Mouse (Mus musculus) neural tube, embryonic 12.5 days (tissue): ENCODE data around the gene Ccdc155. TPM values are rescaled to one million over a fixed set of nuclear protein-coding genes. Genes with fewer than 3 reads are reported as not detected.

Source experiments
- ATAC-seq: fragments of 200-750 bp; cut with Nextera tagmentation; 2 replicates; pipeline ENCODE4 v1.8.0; 2017; ENCODE audit warnings: low read depth, mild to moderate bottlenecking, moderate TSS enrichment, moderate library complexity; ENCODE audit not compliant: low FRiP score
- H3K27ac ChIP-seq: fragments of 300-500 bp; sonication (generic); 2 replicates; pipeline ENCODE4 v1.5.1; 2016
- H3K27me3 ChIP-seq: fragments of 300-500 bp; sonication (generic); replicated peaks from 2 replicates; pipeline ENCODE4 v1.6.1; 2016; ENCODE audit warnings: mild to moderate bottlenecking
- H3K36me3 ChIP-seq: fragments of 300-500 bp; sonication (generic); 2 replicates; pipeline ENCODE4 v1.6.1; 2016; ENCODE audit warnings: mild to moderate bottlenecking
- H3K4me1 ChIP-seq: fragments of 300-500 bp; sonication (generic); 2 replicates; pipeline ENCODE4 v1.6.1; 2016
- H3K4me2 ChIP-seq: fragments of 300-500 bp; sonication (generic); replicated peaks from 2 replicates; pipeline ENCODE4 v1.6.1; 2016; ENCODE audit warnings: mild to moderate bottlenecking
- H3K4me3 ChIP-seq: fragments of 300-500 bp; sonication (generic); 2 replicates; pipeline ENCODE4 v1.5.1; 2016
- H3K9ac ChIP-seq: fragments of 300-500 bp; sonication (generic); 2 replicates; pipeline ENCODE4 v1.6.1; 2016; ENCODE audit warnings: mild to moderate bottlenecking
- H3K9me3 ChIP-seq: fragments of 300-500 bp; sonication (generic); 2 replicates; pipeline ENCODE4 v1.6.1; 2016; ENCODE audit warnings: mild to moderate bottlenecking
- WGBS: fragments of 180-500 bp; shearing (Covaris S2); methylation state at CpG from one replicate; pipeline ENCODE4 v1.1.7; 2016; 5-methylcytosine and 5-hydroxymethylcytosine counted together
- polyA plus RNA-seq: library from polyadenylated mRNA; unstranded; fragments of >200 nt; fragmentation: Nextera tagmentation; extraction: Ambion mirVana; gene quantifications from 2 replicates; pipeline ENCODE4 v1.2.1, GENCODE M21; 2016

Gene Ccdc155
- polyA plus RNA-seq, 1 experiment from 2014 or later: 0.74 TPM

- H3K4me2 ChIP-seq: no peak overlapping the region
- 91% methylated on average over 11 of the region's 11 CpGs for WGBS
Measured at GRCm38 (mm10) chr7:45147899-45148298, 56.8 kb downstream of the Ccdc155 start.

GRCm38 (mm10) chr7:45147267-45147666, 57.4 kb downstream of the Ccdc155 start:
- no peaks in the 10 kb centered on the region for H3K27me3 ChIP-seq
- WGBS: 94% methylated on average over 11 of the region's 11 CpGs
- H3K9me3 ChIP-seq: no peaks in the 10 kb centered on the region
- H3K4me2 ChIP-seq: no peak overlapping the region
- H3K9ac ChIP-seq: no peak overlapping the region
- no peak overlapping the region for H3K4me3 ChIP-seq
- H3K36me3 ChIP-seq: peaks cover 46% of the 10 kb centered on the region
- no peak overlapping the region for H3K27ac ChIP-seq
- no peaks in the 10 kb centered on the region for H3K4me1 ChIP-seq
- ATAC-seq: no peak

More at GRCm38 (mm10) chr7:45147899-45148298, 56.8 kb downstream of the Ccdc155 start:
- no peaks in the 10 kb centered on the region for H3K27me3 ChIP-seq
- H3K9me3 ChIP-seq: no peaks in the 10 kb centered on the region
- ATAC-seq: no peak
- H3K4me3 ChIP-seq: no peak overlapping the region
- peaks cover 42% of the 10 kb centered on the region for H3K36me3 ChIP-seq
- no peaks in the 10 kb centered on the region for H3K4me1 ChIP-seq
- H3K9ac ChIP-seq: no peak overlapping the region
- no peak overlapping the region for H3K27ac ChIP-seq

- H3K4me2 ChIP-seq: no peak overlapping the region
- no peaks in the 10 kb centered on the region for H3K9me3 ChIP-seq
- WGBS: 95% methylated on average over 8 of the region's 8 CpGs
- H3K4me3 ChIP-seq: no peak overlapping the region
- ATAC-seq: no peak
- H3K4me1 ChIP-seq: no peaks in the 10 kb centered on the region
- H3K36me3 ChIP-seq: peaks cover 51% of the 10 kb centered on the region
- H3K27me3 ChIP-seq: no peaks in the 10 kb centered on the region
- H3K27ac ChIP-seq: no peak overlapping the region
- H3K9ac ChIP-seq: no peak overlapping the region
Measured at GRCm38 (mm10) chr7:45145460-45145859, 59.2 kb downstream of the Ccdc155 start.

GRCm38 (mm10) chr7:45144368-45145174, 60.1 kb downstream of the Ccdc155 start:
- Histone ChIP-seq H3K27ac (no peak overlapping the region), H3K9me3 (no peaks in the 10 kb centered on the region), H3K27me3 (no peaks in the 10 kb centered on the region), H3K4me1 (no peaks in the 10 kb centered on the region), H3K9ac (no peak overlapping the region), H3K36me3 (peaks cover 51% of the 10 kb centered on the region), H3K4me2 (no peak overlapping the region), H3K4me3 (no peak overlapping the region)
- no peak for ATAC-seq
- 88% methylated on average over 13 of the region's 13 CpGs for WGBS

- no peak overlapping the region for H3K27ac ChIP-seq
- no peaks in the 10 kb centered on the region for H3K27me3 ChIP-seq
- H3K4me2 ChIP-seq: no peak overlapping the region
- no peaks in the 10 kb centered on the region for H3K9me3 ChIP-seq
- H3K4me3 ChIP-seq: no peak overlapping the region
- ATAC-seq: no peak
- no peak overlapping the region for H3K9ac ChIP-seq
- peaks cover 40% of the 10 kb centered on the region for H3K36me3 ChIP-seq
- WGBS: 90% methylated on average over 5 of the region's 5 CpGs
- H3K4me1 ChIP-seq: no peaks in the 10 kb centered on the region
Measured at GRCm38 (mm10) chr7:45141914-45142313, 62.8 kb downstream of the Ccdc155 start.

GRCm38 (mm10) chr7:45141319-45141718, 63.4 kb downstream of the Ccdc155 start:
- H3K27me3 ChIP-seq: no peaks in the 10 kb centered on the region
- no peak overlapping the region for H3K27ac ChIP-seq
- H3K9ac ChIP-seq: no peak overlapping the region
- H3K4me2 ChIP-seq: no peak overlapping the region
- H3K9me3 ChIP-seq: no peaks in the 10 kb centered on the region
- H3K4me1 ChIP-seq: 0 out of 2 replicates have a peak, but pooled peaks cover under 1% of the 10 kb centered on the region
- peaks cover 37% of the 10 kb centered on the region for H3K36me3 ChIP-seq
- WGBS: 94% methylated on average over 3 of the region's 3 CpGs
- no peak overlapping the region for H3K4me3 ChIP-seq
- ATAC-seq: no peak

- Histone ChIP-seq H3K4me2 (no peak overlapping the region), H3K4me3 (no peak overlapping the region), H3K9ac (no peak overlapping the region), H3K36me3 (peaks cover 27% of the 10 kb centered on the region), H3K4me1 (peaks cover 6% of the 10 kb centered on the region; the same call in 1 of the 2 replicates), H3K9me3 (no peaks in the 10 kb centered on the region), H3K27ac (no peak overlapping the region), H3K27me3 (peaks cover 8% of the 10 kb centered on the region; the same call in 1 of the 2 replicates)
- 87% methylated on average over 8 of the region's 8 CpGs for WGBS
- ATAC-seq: no peak
Measured at GRCm38 (mm10) chr7:45139904-45140723, 64.6 kb downstream of the Ccdc155 start.

- Histone ChIP-seq H3K4me2 (no peak overlapping the region), H3K36me3 (peaks cover 13% of the 10 kb centered on the region; the same call in 1 of the 2 replicates), H3K27ac (no peak overlapping the region), H3K4me1 (peaks cover 6% of the 10 kb centered on the region; the same call in 1 of the 2 replicates), H3K9ac (no peak overlapping the region), H3K27me3 (peaks cover 15% of the 10 kb centered on the region; the same call in 1 of the 2 replicates), H3K9me3 (no peaks in the 10 kb centered on the region), H3K4me3 (no peak overlapping the region)
- WGBS: 76% methylated on average over 1 of the region's 1 CpGs
- no peak for ATAC-seq
Measured at GRCm38 (mm10) chr7:45138403-45138802, 66.3 kb downstream of the Ccdc155 start.

- Histone ChIP-seq H3K9me3 (no peaks in the 10 kb centered on the region), H3K4me3 (no peak overlapping the region), H3K27me3 (peaks cover 15% of the 10 kb centered on the region; the same call in 1 of the 2 replicates), H3K9ac (no peak overlapping the region), H3K27ac (no peak overlapping the region), H3K4me2 (no peak overlapping the region), H3K4me1 (peaks cover 6% of the 10 kb centered on the region; the same call in 1 of the 2 replicates), H3K36me3 (peaks cover 4% of the 10 kb centered on the region; the same call in 1 of the 2 replicates)
- no peak for ATAC-seq
- 81% methylated on average over 12 of the region's 12 CpGs for WGBS
Measured at GRCm38 (mm10) chr7:45137171-45138006, 67.3 kb downstream of the Ccdc155 start.

GRCm38 (mm10) chr7:45135993-45136567, 68.6 kb downstream of the Ccdc155 start, which contains the start of the genes Gm45713 and Flt3l:
Gm45713 (minus strand) TSS chr7:45136231.
Flt3l (minus strand) TSS chr7:45136432.
- peaks cover 6% of the 10 kb centered on the region; the same call in 1 of the 2 replicates for H3K4me1 ChIP-seq
- H3K4me3 ChIP-seq: peak within 1 kb of the TSS; percentile 44
- peak within 1 kb of the TSS; percentile 56 for H3K9ac ChIP-seq
- H3K36me3 ChIP-seq: no peaks in the 10 kb centered on the region
- no peaks in the 10 kb centered on the region for H3K9me3 ChIP-seq
- ATAC-seq: peak; percentile 83
- peaks cover 15% of the 10 kb centered on the region; the same call in 1 of the 2 replicates for H3K27me3 ChIP-seq
- 3% methylated on average over 29 of the region's 29 CpGs for WGBS
- peak within 1 kb of the TSS; percentile 74 for H3K4me2 ChIP-seq
- no peak within 1 kb of the TSS for H3K27ac ChIP-seq

- Histone ChIP-seq H3K36me3 (no peaks in the 10 kb centered on the region), H3K4me2 (peak overlapping the region; percentile 74), H3K27me3 (peaks cover 15% of the 10 kb centered on the region; the same call in 1 of the 2 replicates), H3K27ac (no peak overlapping the region), H3K9me3 (no peaks in the 10 kb centered on the region), H3K9ac (no peak overlapping the region), H3K4me3 (no peak overlapping the region), H3K4me1 (peaks cover 6% of the 10 kb centered on the region; the same call in 1 of the 2 replicates)
- ATAC-seq: no peak
- WGBS: 80% methylated on average over 3 of the region's 3 CpGs
Measured at GRCm38 (mm10) chr7:45135370-45135769, 69.3 kb downstream of the Ccdc155 start.
